Mouse (Mus musculus): ENCODE data around the gene Gatad2a. TPM values are rescaled to one million over a fixed set of nuclear protein-coding genes. Genes with fewer than 3 reads are reported as not detected.
"Not testable (repeated sequence)": the region's sequence is repeated elsewhere in the genome, so short reads cannot be mapped to it uniquely, and the experiment has no call there.

The Gatad2a gene
- polyA plus RNA-seq, 1 experiment from 2014 or later: 52.9 TPM

GRCm38 (mm10) chr8:70015017-70015416, 18.8 kb upstream of the Gatad2a start:
- peaks cover 31% of the 10 kb centered on the region for H3K36me3 ChIP-seq (ENCODE audit: control insufficient read depth, insufficient read depth, low read length)
- no peaks in the 10 kb centered on the region for H3K9me3 ChIP-seq (replicated peaks; ENCODE audit: control insufficient read depth, low read length)
- H3K9ac ChIP-seq (ENCODE audit: low read depth, low read length): no peak overlapping the region
- no peak overlapping the region for H3K4me3 ChIP-seq (ENCODE audit: low read depth, low read length)
- H3K27me3 ChIP-seq (ENCODE audit: control insufficient read depth, insufficient read depth, low read length): no peaks in the 10 kb centered on the region
- H3K4me2 ChIP-seq: no peak overlapping the region
- WGBS (ENCODE audit: insufficient replicate concordance): 70% methylated on average over 1 of the region's 1 CpGs
- no peak overlapping the region for H3K27ac ChIP-seq (ENCODE audit: low read depth, low read length)
- H3K4me1 ChIP-seq (ENCODE audit: control insufficient read depth, insufficient read depth, low read length): no peaks in the 10 kb centered on the region
- no peak for ATAC-seq (replicated peaks; ENCODE audit: insufficient number of reproducible peaks, low FRiP score, low TSS enrichment)

- Histone ChIP-seq H3K36me3 (ENCODE audit: control insufficient read depth, insufficient read depth, low read length) (peaks cover 9% of the 10 kb centered on the region), H3K27me3 (ENCODE audit: control insufficient read depth, insufficient read depth, low read length) (no peaks in the 10 kb centered on the region), H3K4me1 (ENCODE audit: control insufficient read depth, insufficient read depth, low read length) (no peaks in the 10 kb centered on the region), H3K9me3 (replicated peaks; ENCODE audit: control insufficient read depth, low read length) (no peaks in the 10 kb centered on the region), H3K4me2 (no peak overlapping the region), H3K4me3 (ENCODE audit: low read depth, low read length) (no peak overlapping the region), H3K9ac (ENCODE audit: low read depth, low read length) (no peak overlapping the region), H3K27ac (ENCODE audit: low read depth, low read length) (no peak overlapping the region)
- no peak for ATAC-seq (replicated peaks; ENCODE audit: insufficient number of reproducible peaks, low FRiP score, low TSS enrichment)
- 91% methylated on average over 1 of the region's 1 CpGs for WGBS (ENCODE audit: insufficient replicate concordance)
Observed at GRCm38 (mm10) chr8:70012763-70013162, 16.6 kb upstream of the Gatad2a start.

- no peak overlapping the region for H3K9ac ChIP-seq (ENCODE audit: low read depth, low read length)
Observed at GRCm38 (mm10) chr8:70012350-70012749, 16.2 kb upstream of the Gatad2a start.

GRCm38 (mm10) chr8:70010796-70011195, 14.6 kb upstream of the Gatad2a start:
- not testable (repeated sequence) for H3K4me2 ChIP-seq; H3K4me3 ChIP-seq (ENCODE audit: low read depth, low read length); H3K27ac ChIP-seq (ENCODE audit: low read depth, low read length); H3K36me3 ChIP-seq (ENCODE audit: control insufficient read depth, insufficient read depth, low read length); H3K9ac ChIP-seq (ENCODE audit: low read depth, low read length); H3K27me3 ChIP-seq (ENCODE audit: control insufficient read depth, insufficient read depth, low read length); H3K4me1 ChIP-seq (ENCODE audit: control insufficient read depth, insufficient read depth, low read length); ATAC-seq (replicated peaks; ENCODE audit: insufficient number of reproducible peaks, low FRiP score, low TSS enrichment); H3K9me3 ChIP-seq (replicated peaks; ENCODE audit: control insufficient read depth, low read length)
- 86% methylated on average over 14 of the region's 14 CpGs for WGBS (ENCODE audit: insufficient replicate concordance)

More at GRCm38 (mm10) chr8:70012350-70012749, 16.2 kb upstream of the Gatad2a start:
- Histone ChIP-seq H3K9me3 (replicated peaks; ENCODE audit: control insufficient read depth, low read length) (no peaks in the 10 kb centered on the region), H3K27me3 (ENCODE audit: control insufficient read depth, insufficient read depth, low read length) (no peaks in the 10 kb centered on the region), H3K27ac (ENCODE audit: low read depth, low read length) (no peak overlapping the region), H3K4me3 (ENCODE audit: low read depth, low read length) (no peak overlapping the region), H3K4me2 (no peak overlapping the region), H3K4me1 (ENCODE audit: control insufficient read depth, insufficient read depth, low read length) (no peaks in the 10 kb centered on the region), H3K36me3 (ENCODE audit: control insufficient read depth, insufficient read depth, low read length) (peaks cover 6% of the 10 kb centered on the region)
- 78% methylated on average over 3 of the region's 3 CpGs for WGBS (ENCODE audit: insufficient replicate concordance)
- no peak for ATAC-seq (replicated peaks; ENCODE audit: insufficient number of reproducible peaks, low FRiP score, low TSS enrichment)

GRCm38 (mm10) chr8:70005178-70005577, 9.0 kb upstream of the Gatad2a start:
- 40% methylated on average over 2 of the region's 2 CpGs for WGBS (ENCODE audit: insufficient replicate concordance)
- no peak for ATAC-seq (replicated peaks; ENCODE audit: insufficient number of reproducible peaks, low FRiP score, low TSS enrichment)
- Histone ChIP-seq H3K4me1 (ENCODE audit: control insufficient read depth, insufficient read depth, low read length) (peaks cover 4% of the 10 kb centered on the region), H3K27ac (ENCODE audit: low read depth, low read length) (no peak overlapping the region), H3K9ac (ENCODE audit: low read depth, low read length) (no peak overlapping the region), H3K4me3 (ENCODE audit: low read depth, low read length) (no peak overlapping the region), H3K9me3 (replicated peaks; ENCODE audit: control insufficient read depth, low read length) (no peaks in the 10 kb centered on the region), H3K27me3 (ENCODE audit: control insufficient read depth, insufficient read depth, low read length) (no peaks in the 10 kb centered on the region), H3K36me3 (ENCODE audit: control insufficient read depth, insufficient read depth, low read length) (no peaks in the 10 kb centered on the region), H3K4me2 (no peak overlapping the region)

- Histone ChIP-seq H3K9me3 (replicated peaks; ENCODE audit: control insufficient read depth, low read length) (no peaks in the 10 kb centered on the region), H3K27ac (ENCODE audit: low read depth, low read length) (no peak overlapping the region), H3K36me3 (ENCODE audit: control insufficient read depth, insufficient read depth, low read length) (no peaks in the 10 kb centered on the region), H3K4me2 (no peak overlapping the region), H3K27me3 (ENCODE audit: control insufficient read depth, insufficient read depth, low read length) (no peaks in the 10 kb centered on the region), H3K9ac (ENCODE audit: low read depth, low read length) (no peak overlapping the region), H3K4me1 (ENCODE audit: control insufficient read depth, insufficient read depth, low read length) (peaks cover 4% of the 10 kb centered on the region), H3K4me3 (ENCODE audit: low read depth, low read length) (no peak overlapping the region)
- no peak for ATAC-seq (replicated peaks; ENCODE audit: insufficient number of reproducible peaks, low FRiP score, low TSS enrichment)
Observed at GRCm38 (mm10) chr8:70004345-70004744, 8.2 kb upstream of the Gatad2a start.

GRCm38 (mm10) chr8:70003204-70003657, 7.0 kb upstream of the Gatad2a start:
- Histone ChIP-seq H3K4me3 (ENCODE audit: low read depth, low read length) (no peak overlapping the region), H3K36me3 (ENCODE audit: control insufficient read depth, insufficient read depth, low read length) (no peaks in the 10 kb centered on the region), H3K4me2 (no peak overlapping the region), H3K27ac (ENCODE audit: low read depth, low read length) (no peak overlapping the region), H3K4me1 (ENCODE audit: control insufficient read depth, insufficient read depth, low read length) (peaks cover 4% of the 10 kb centered on the region), H3K9me3 (replicated peaks; ENCODE audit: control insufficient read depth, low read length) (no peaks in the 10 kb centered on the region), H3K9ac (ENCODE audit: low read depth, low read length) (no peak overlapping the region), H3K27me3 (ENCODE audit: control insufficient read depth, insufficient read depth, low read length) (no peaks in the 10 kb centered on the region)
- no peak for ATAC-seq (replicated peaks; ENCODE audit: insufficient number of reproducible peaks, low FRiP score, low TSS enrichment)
- 46% methylated on average over 4 of the region's 4 CpGs for WGBS (ENCODE audit: insufficient replicate concordance)

GRCm38 (mm10) chr8:70001892-70002191, 5.7 kb upstream of the Gatad2a start:
- Histone ChIP-seq H3K4me3 (ENCODE audit: low read depth, low read length) (peak overlapping the region; percentile 21; the same call in 1 of the 2 replicates), H3K4me2 (peak overlapping the region; percentile 64), H3K27ac (ENCODE audit: low read depth, low read length) (peak overlapping the region; percentile 92)
- not testable (repeated sequence) for H3K4me1 ChIP-seq (ENCODE audit: control insufficient read depth, insufficient read depth, low read length); H3K27me3 ChIP-seq (ENCODE audit: control insufficient read depth, insufficient read depth, low read length); H3K9ac ChIP-seq (ENCODE audit: low read depth, low read length); H3K9me3 ChIP-seq (replicated peaks; ENCODE audit: control insufficient read depth, low read length); H3K36me3 ChIP-seq (ENCODE audit: control insufficient read depth, insufficient read depth, low read length); ATAC-seq (replicated peaks; ENCODE audit: insufficient number of reproducible peaks, low FRiP score, low TSS enrichment)
- WGBS (ENCODE audit: insufficient replicate concordance): 31% methylated on average over 7 of the region's 7 CpGs

GRCm38 (mm10) chr8:70001176-70001891, 5.2 kb upstream of the Gatad2a start:
- H3K36me3 ChIP-seq (ENCODE audit: control insufficient read depth, insufficient read depth, low read length): no peaks in the 10 kb centered on the region
- peak; percentile 50 for ATAC-seq (replicated peaks; ENCODE audit: insufficient number of reproducible peaks, low FRiP score, low TSS enrichment)

More at GRCm38 (mm10) chr8:70001176-70001891, 5.2 kb upstream of the Gatad2a start:
- H3K4me1 ChIP-seq (ENCODE audit: control insufficient read depth, insufficient read depth, low read length): peaks cover 7% of the 10 kb centered on the region
- H3K9ac ChIP-seq (ENCODE audit: low read depth, low read length): peak overlapping the region; percentile 66
- H3K27ac ChIP-seq (ENCODE audit: low read depth, low read length): peak overlapping the region; percentile 92
- WGBS (ENCODE audit: insufficient replicate concordance): 1% methylated on average over 16 of the region's 16 CpGs
- no peaks in the 10 kb centered on the region for H3K27me3 ChIP-seq (ENCODE audit: control insufficient read depth, insufficient read depth, low read length)
- peak overlapping the region; percentile 21; the same call in 1 of the 2 replicates for H3K4me3 ChIP-seq (ENCODE audit: low read depth, low read length)
- H3K4me2 ChIP-seq: peak overlapping the region; percentile 64
- H3K9me3 ChIP-seq (replicated peaks; ENCODE audit: control insufficient read depth, low read length): no peaks in the 10 kb centered on the region

Data from heart, embryonic 11.5 days (tissue).